Mouse (Mus musculus): ENCODE data around the gene Mok.

DNA sequence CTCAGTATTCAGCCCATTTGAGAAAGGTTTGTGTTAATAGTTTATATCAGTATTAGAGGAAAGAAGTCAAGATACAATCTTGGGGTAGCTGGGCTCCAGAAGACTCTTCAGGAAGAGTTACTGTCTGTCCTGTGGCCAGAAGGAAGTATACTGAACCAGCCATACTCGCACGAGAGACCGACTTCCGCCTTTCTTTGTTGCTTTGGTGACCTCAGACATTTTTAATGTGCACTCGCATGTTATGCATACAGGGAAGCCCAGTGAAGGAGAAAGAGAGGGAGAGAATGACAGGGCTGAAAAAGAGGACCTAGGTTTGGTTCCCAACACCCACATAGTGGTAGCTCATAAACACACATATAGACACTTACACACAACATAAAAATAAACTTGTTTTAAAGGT lies 76.2 kb downstream of the Mok start:
- TF ChIP-seq USF1 (IDR thresholded peaks at IDR 0.05; ENCODE audit: low read depth) (no peak), POLR2A (IDR thresholded peaks at IDR 0.05; ENCODE audit: insufficient read length, low read depth) (no peak), MYOG (IDR thresholded peaks at IDR 0.05; ENCODE audit: control insufficient read depth in 1 of 3, insufficient read depth in 1 of 3, insufficient read length in 2 of 3, low read depth in 2 of 3) (no peak), MAX (IDR thresholded peaks at IDR 0.05; ENCODE audit: low read depth) (no peak), E2F4 (IDR thresholded peaks at IDR 0.05; ENCODE audit: insufficient read depth) (no peak)
